Mouse (Mus musculus): ENCODE measurements around the gene Snx33. TPM values are rescaled to one million over a fixed set of nuclear protein-coding genes. Genes with fewer than 3 reads are reported as not detected.

The Snx33 gene
- polyA plus RNA-seq, 1 experiment, result 1.4 TPM

DNA sequence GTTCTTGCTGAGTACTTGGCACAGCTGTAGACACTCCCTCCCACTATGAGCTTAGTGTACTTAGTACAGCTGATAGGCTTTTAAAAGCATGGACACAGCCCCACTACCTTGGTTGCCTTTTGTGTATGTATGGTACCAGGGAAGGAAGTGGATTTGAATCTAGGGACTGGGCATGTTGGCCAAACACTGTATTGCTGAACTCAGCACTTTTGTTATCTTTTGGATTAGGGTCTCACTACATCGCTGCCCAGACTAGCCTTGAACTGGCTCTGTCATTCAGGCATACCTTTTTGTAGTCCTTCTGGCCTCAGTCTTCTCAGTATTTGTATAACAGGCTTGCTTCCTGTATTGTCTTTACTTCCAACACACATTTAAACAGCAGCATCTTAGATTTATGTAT, 2.4 kb upstream of the Snx33 start:
- TF ChIP-seq GATA1 (IDR thresholded peaks at IDR 0.05; ENCODE audit: low read length), result no peak

DNA sequence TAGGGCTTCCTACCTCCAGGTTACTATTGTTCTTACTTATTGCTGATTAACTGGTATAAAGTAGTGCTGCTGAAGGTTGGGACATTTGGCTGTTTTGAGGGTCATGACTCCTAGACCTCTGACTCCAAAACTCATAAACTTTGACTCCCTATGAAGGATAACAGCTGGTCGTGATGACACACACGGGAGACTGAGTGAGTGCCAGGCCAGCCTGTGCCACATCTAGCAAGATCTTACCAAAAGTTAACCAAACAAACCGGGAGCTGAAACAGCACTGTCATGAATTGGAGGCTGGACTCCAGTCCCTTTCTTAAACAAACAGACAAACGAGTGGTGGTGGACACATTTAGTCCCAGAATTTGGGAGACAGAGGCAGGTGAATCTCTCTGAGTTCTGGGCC, 1.3 kb upstream of the Snx33 start:
- TF ChIP-seq GATA1 (IDR thresholded peaks at IDR 0.05; ENCODE audit: low read length), result no peak

GRCm38 (mm10) chr9:56927191-56928012, 769 bp downstream of the Snx33 start:
- TF ChIP-seq GATA1 (IDR thresholded peaks at IDR 0.05; ENCODE audit: low read length), result no peak

DNA sequence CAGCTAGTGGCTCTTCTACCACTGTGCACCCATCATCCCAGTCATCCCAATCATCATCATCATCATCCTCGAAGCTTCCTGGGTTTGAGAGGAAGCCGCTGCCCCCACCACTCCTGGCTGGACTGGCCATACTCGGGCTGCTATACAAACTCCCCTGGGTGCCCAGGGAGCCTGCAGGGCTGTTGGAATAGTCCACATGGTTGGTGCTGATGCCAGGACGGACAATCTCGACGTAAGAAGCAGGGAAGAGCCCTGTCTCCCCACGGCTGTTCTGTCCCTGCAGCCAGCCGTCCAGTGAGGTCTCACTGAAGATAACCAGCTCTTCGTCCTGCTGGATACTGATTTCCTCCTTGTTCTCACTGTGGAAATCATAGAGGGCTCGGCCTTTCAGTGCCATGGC, 1.8 kb downstream of the Snx33 start:
- no peak for TF ChIP-seq GATA1 (IDR thresholded peaks at IDR 0.05; ENCODE audit: low read length)

- TF ChIP-seq GATA1 (IDR thresholded peaks at IDR 0.05; ENCODE audit: low read length), result no peak
These were observed 2.2 kb downstream of the Snx33 start for GRCm38 (mm10) chr9:56926025-56926360.

DNA sequence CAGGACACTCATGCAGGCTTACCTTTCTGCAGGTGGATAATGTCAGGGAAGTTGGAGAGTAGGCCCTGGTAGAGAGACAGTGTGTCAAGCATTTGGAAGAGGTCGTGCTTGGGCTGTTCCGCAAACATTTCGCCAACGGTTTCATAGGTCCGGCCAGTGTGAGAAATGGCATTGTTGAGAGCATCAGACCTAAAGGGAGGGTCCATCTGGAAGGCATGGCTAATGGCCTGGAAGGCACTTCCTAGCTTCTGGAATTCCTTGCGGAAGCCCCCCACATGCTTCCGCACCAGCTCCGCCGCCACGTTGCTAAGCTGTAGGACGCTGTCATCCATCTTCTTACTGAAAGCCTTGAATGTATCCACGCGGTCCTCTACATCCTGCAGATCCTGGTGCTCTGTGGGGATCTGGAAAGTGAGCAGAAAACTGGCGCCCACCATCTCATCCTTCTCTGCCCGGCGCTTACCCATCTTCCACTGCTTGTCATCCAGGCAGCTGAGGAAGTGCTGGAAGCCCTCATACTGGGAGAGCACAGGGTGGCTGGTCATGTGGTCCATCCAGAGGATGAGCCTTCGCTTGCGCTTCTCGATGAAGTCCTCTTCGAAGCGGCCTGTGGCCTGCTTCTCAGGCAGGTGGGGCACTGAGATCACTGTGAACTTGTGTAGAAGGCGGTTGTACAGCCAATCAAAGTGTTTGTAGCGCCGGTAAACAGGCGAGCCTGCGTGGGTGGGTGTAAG, 2.7 kb downstream of the Snx33 start:
- no peak for TF ChIP-seq GATA1 (IDR thresholded peaks at IDR 0.05; ENCODE audit: low read length)

GRCm38 (mm10) chr9:56924651-56925027, 3.5 kb downstream of the Snx33 start:
- no peak for TF ChIP-seq GATA1 (IDR thresholded peaks at IDR 0.05; ENCODE audit: low read length)

- TF ChIP-seq GATA1 (IDR thresholded peaks at IDR 0.05; ENCODE audit: low read length), result no peak
These were observed 4.1 kb downstream of the Snx33 start for GRCm38 (mm10) chr9:56923841-56924650.

GRCm38 (mm10) chr9:56922746-56923145, 5.4 kb downstream of the Snx33 start:
- TF ChIP-seq GATA1 (IDR thresholded peaks at IDR 0.05; ENCODE audit: low read length), result no peak

GRCm38 (mm10) chr9:56918466-56918865, 9.7 kb downstream of the Snx33 start:
- TF ChIP-seq GATA1 (IDR thresholded peaks at IDR 0.05; ENCODE audit: low read length), result no peak

DNA sequence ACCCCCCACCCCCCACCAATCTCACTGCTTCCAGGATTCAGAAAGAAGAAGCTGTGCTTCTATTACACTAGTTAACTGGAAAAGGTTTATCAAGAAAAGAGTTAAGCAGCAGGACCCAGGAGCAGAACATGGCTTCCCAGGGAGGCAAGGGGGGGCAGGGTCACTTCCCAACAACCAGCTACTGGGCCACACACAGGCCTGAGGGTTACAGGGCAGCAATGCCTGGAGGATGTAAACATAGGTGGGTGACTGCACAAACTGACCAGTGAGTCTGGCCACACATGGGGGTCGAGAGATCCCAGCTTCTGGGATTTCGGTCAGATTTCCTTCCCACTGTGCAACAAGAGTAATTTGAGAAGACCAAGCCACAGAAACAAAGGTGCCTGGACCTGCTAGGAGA, 11.0 kb downstream of the Snx33 start:
- no peak for TF ChIP-seq GATA1 (IDR thresholded peaks at IDR 0.05; ENCODE audit: low read length)

GRCm38 (mm10) chr9:56915695-56916410, 12.3 kb downstream of the Snx33 start:
- no peak for TF ChIP-seq GATA1 (IDR thresholded peaks at IDR 0.05; ENCODE audit: low read length)

DNA sequence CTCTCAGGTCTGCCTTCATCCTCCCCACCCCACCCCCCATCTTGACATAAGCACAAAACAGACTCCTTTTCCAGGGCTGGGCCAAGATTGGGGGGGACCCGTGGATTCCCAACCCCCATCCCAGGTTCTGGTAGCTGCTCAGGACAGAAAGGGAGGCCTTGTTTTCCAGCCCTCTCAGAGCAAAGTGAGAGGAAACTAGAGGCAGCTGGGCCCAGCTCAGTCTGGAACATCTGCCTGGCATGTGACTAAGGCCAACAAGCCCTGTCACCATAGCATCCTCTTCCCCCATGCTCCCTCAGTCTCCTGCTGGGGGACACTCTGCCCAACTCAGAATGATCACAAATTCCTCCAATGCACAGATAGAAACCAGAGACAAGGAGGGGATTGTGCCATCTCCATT, 13.1 kb downstream of the Snx33 start:
- TF ChIP-seq GATA1 (IDR thresholded peaks at IDR 0.05; ENCODE audit: low read length), result no peak

GRCm38 (mm10) chr9:56913991-56914390, 14.2 kb downstream of the Snx33 start:
- TF ChIP-seq GATA1 (IDR thresholded peaks at IDR 0.05; ENCODE audit: low read length), result no peak

DNA sequence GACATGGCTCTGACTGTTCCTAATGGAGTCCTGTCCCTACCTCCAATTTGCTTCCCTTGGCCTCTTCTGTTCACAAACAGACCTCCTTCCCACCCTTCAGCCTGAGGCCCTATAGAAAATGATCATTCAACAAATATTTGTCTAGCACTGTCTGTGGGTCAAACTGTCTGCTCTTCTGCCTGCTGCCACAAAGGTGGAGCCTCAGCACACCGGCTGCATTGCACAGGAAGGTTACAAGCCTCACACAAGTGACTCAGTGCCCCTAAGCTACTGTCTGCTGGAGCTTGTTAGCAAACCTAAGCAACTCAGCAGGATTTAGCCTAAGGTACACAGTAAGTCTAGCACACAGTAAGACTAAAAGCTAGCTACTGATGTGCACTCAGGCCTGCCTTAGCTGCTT, 17.2 kb downstream of the Snx33 start:
- no peak for TF ChIP-seq GATA1 (IDR thresholded peaks at IDR 0.05; ENCODE audit: low read length)

GRCm38 (mm10) chr9:56907549-56907948, 20.6 kb downstream of the Snx33 start:
- TF ChIP-seq GATA1 (IDR thresholded peaks at IDR 0.05; ENCODE audit: low read length), result no peak

All from G1E-ER4 (cell line).